Mouse (Mus musculus): ENCODE measurements around the gene Emx1. TPM values are rescaled to one million over a fixed set of nuclear protein-coding genes. Genes with fewer than 3 reads are reported as not detected.

Emx1 gene
- total and polyA plus RNA-seq, 3 experiments, result not detected

DNA sequence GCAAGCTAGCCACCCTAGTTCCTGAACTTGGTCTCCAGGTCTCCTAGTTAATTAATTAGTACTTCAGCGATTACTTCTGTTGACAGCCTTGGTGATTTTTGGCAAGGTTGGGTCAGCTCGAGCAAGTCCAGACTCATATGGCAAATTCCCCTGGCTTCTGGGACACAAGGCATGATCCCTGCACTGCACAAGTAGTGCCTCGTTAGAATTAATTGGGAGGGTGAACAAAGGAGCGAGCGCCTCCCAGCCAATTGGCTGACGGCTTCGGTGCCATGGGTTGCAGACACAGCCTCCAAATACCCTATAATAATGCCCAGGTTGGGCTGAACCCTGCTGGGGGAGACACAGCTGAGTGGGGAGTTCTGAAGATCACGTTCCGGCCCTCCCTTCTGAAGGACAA lies 39.3 kb downstream of the Emx1 start:
- Histone ChIP-seq H3K4me1 (ENCODE audit: control insufficient read depth in 1 of 2, insufficient read depth in 2 of 2) (peaks cover 0 to 20% of the 10 kb centered on the region in 2 experiments; a peak in 2 of 4 replicates), H3K79me2 (replicated peaks; ENCODE audit: control insufficient read depth, extremely low read depth, insufficient read depth, poor library complexity, severe bottlenecking) (no peaks in the 10 kb centered on the region), H3K36me3 (replicated peaks in 1 of 2; ENCODE audit: control insufficient read depth in 1 of 2, insufficient read depth in 1 of 2, low read length in 1 of 2) (no peaks in the 10 kb centered on the region), H3K9ac (ENCODE audit: insufficient read depth, low read depth) (no peak overlapping the region), H3K4me3 (replicated peaks in 1 of 3; ENCODE audit: low read depth in 2 of 3, low read length in 2 of 3, poor library complexity in 1 of 3) (no peak overlapping the region), H3K27me3 (replicated peaks) (peaks cover 11% of the 10 kb centered on the region), H3K27ac (ENCODE audit: insufficient read depth, low read depth) (no peak overlapping the region), H3K9me3 (replicated peaks; ENCODE audit: low read length) (no peaks in the 10 kb centered on the region), H3K4me2 (ENCODE audit: insufficient read depth, low read depth, poor library complexity, severe bottlenecking) (no peak overlapping the region)
- TF ChIP-seq ELF1 (IDR thresholded peaks at IDR 0.05; ENCODE audit: low read depth, low read length) (no peak), CHD2 (IDR thresholded peaks at IDR 0.05; ENCODE audit: low read length) (no peak), IRF4 (IDR thresholded peaks at IDR 0.05; ENCODE audit: low read depth, low read length) (no peak)
- in situ Hi-C loops (cut with MboI; ENCODE audit: low pct_ligation_motif_present, low pct_unique_long_range_greater_than_20kb, low sequenced_read_pairs), result no loop called here
- dilution Hi-C loops (cut with MboI; ENCODE audit: extremely low pct_ligation_motif_present, extremely low pct_unique_long_range_greater_than_20kb, low sequenced_read_pairs), result no loop called here
- DNase-seq (ENCODE audit: extremely low read depth), result no peak

DNA sequence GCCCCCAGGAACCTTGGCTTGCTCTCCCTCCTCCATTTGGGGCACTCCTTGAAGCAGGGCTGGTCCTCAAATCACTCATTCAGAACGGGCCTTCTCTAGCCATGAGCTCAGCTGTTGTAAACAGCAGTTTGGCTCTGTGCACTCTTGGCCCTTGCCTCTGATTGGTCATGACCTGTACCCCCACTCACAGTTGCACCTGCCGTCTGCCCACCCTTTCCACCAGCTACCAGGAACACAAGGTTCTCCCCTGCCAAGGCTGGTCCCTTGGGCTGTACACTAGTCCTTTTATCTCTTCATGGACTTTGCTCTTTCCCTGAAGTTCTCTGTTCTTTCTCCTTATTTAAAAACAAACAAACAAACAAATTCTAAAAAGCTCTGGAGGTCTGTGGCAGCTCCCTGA lies 40.3 kb downstream of the Emx1 start:
- H3K27ac ChIP-seq (ENCODE audit: insufficient read depth, low read depth), result no peak overlapping the region
- no peak overlapping the region for H3K4me3 ChIP-seq (replicated peaks in 1 of 3; ENCODE audit: low read depth in 2 of 3, low read length in 2 of 3, poor library complexity in 1 of 3)
- peaks cover 0 to 20% of the 10 kb centered on the region in 2 experiments; a peak in 2 of 4 replicates for H3K4me1 ChIP-seq (ENCODE audit: control insufficient read depth in 1 of 2, insufficient read depth in 2 of 2)
- peaks cover 13% of the 10 kb centered on the region for H3K27me3 ChIP-seq (replicated peaks)
- dilution Hi-C loops (cut with MboI; ENCODE audit: extremely low pct_ligation_motif_present, extremely low pct_unique_long_range_greater_than_20kb, low sequenced_read_pairs), result no loop called here
- no peaks in the 10 kb centered on the region for H3K36me3 ChIP-seq (replicated peaks in 1 of 2; ENCODE audit: control insufficient read depth in 1 of 2, insufficient read depth in 1 of 2, low read length in 1 of 2)
- in situ Hi-C loops (cut with MboI; ENCODE audit: low pct_ligation_motif_present, low pct_unique_long_range_greater_than_20kb, low sequenced_read_pairs), result no loop called here
- no peaks in the 10 kb centered on the region for H3K79me2 ChIP-seq (replicated peaks; ENCODE audit: control insufficient read depth, extremely low read depth, insufficient read depth, poor library complexity, severe bottlenecking)
- no peak overlapping the region for H3K9ac ChIP-seq (ENCODE audit: insufficient read depth, low read depth)
- no peak overlapping the region for H3K4me2 ChIP-seq (ENCODE audit: insufficient read depth, low read depth, poor library complexity, severe bottlenecking)
- no peak for DNase-seq (ENCODE audit: extremely low read depth)
- H3K9me3 ChIP-seq (replicated peaks; ENCODE audit: low read length), result no peaks in the 10 kb centered on the region
- TF ChIP-seq POLR2A (IDR thresholded peaks at IDR 0.05; ENCODE audit: low read depth, low read length), result no peak

DNA sequence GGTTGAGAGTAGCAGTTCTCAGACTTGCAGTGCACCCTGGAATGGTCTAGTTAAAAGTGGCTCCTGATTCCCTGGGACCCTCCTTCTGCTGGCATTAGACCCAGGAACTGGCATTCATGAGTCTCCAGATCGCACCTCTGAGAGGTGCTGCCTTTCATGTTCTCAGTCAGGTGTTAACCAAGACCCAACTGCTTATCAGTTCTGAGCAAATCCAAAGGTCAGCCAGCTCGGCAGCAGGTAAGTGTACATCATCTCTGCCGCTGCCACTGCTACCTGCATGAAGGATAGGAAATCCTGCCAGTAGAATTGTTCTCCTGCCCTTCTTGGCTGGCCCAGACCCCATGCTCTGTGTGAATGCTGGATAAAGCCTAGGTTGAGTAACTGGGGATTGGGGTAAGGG lies 43.5 kb downstream of the Emx1 start:
- no peak overlapping the region for H3K4me2 ChIP-seq (ENCODE audit: insufficient read depth, low read depth, poor library complexity, severe bottlenecking)
- DNase-seq (ENCODE audit: extremely low read depth), result no peak
- H3K27ac ChIP-seq (ENCODE audit: insufficient read depth, low read depth), result no peak overlapping the region
- dilution Hi-C loops (cut with MboI; ENCODE audit: extremely low pct_ligation_motif_present, extremely low pct_unique_long_range_greater_than_20kb, low sequenced_read_pairs) (no loop called here), in situ Hi-C loops (cut with MboI; ENCODE audit: low pct_ligation_motif_present, low pct_unique_long_range_greater_than_20kb, low sequenced_read_pairs) (loop anchor here (10.0 kb wide), 1 partner anchor 86 kb away; no protein-coding TSS in a partner anchor)
- no peaks in the 10 kb centered on the region for H3K36me3 ChIP-seq (replicated peaks in 1 of 2; ENCODE audit: control insufficient read depth in 1 of 2, insufficient read depth in 1 of 2, low read length in 1 of 2)
- H3K9me3 ChIP-seq (replicated peaks; ENCODE audit: low read length), result no peaks in the 10 kb centered on the region
- no peak overlapping the region for H3K4me3 ChIP-seq (replicated peaks in 1 of 3; ENCODE audit: low read depth in 2 of 3, low read length in 2 of 3, poor library complexity in 1 of 3)
- H3K9ac ChIP-seq (ENCODE audit: insufficient read depth, low read depth), result no peak overlapping the region
- no peaks in the 10 kb centered on the region for H3K4me1 ChIP-seq (ENCODE audit: control insufficient read depth in 1 of 2, insufficient read depth in 2 of 2)
- H3K27me3 ChIP-seq (replicated peaks), result peaks cover 16% of the 10 kb centered on the region
- no peak for TF ChIP-seq USF1 (IDR thresholded peaks at IDR 0.05; ENCODE audit: low read depth, low read length)
- TF ChIP-seq CHD2 (IDR thresholded peaks at IDR 0.05; ENCODE audit: low read length), result no peak
- no peak for TF ChIP-seq EP300 (IDR thresholded peaks at IDR 0.05; ENCODE audit: low read length)
- no peak for TF ChIP-seq ZMIZ1 (IDR thresholded peaks at IDR 0.05; ENCODE audit: low read depth, low read length)
- no peak for TF ChIP-seq BHLHE40 (IDR thresholded peaks at IDR 0.05; ENCODE audit: low read depth, low read length)
- TF ChIP-seq USF2 (conservative IDR thresholded peaks at IDR 0.05; ENCODE audit: low read depth, low read length), result no peak
- no peak for TF ChIP-seq MAX (IDR thresholded peaks at IDR 0.05; ENCODE audit: low read length)
- no peak for TF ChIP-seq NELFE (IDR thresholded peaks at IDR 0.05; ENCODE audit: low read depth, low read length)
- TF ChIP-seq E2F4 (IDR thresholded peaks at IDR 0.05; ENCODE audit: insufficient replicate concordance, low read depth, low read length), result no peak
- no peak for TF ChIP-seq MEF2A (IDR thresholded peaks at IDR 0.05; ENCODE audit: borderline replicate concordance, low read depth, low read length)
- TF ChIP-seq ZKSCAN1 (IDR thresholded peaks at IDR 0.05; ENCODE audit: borderline replicate concordance, low read depth, low read length), result no peak
- no peak for TF ChIP-seq SMC3 (IDR thresholded peaks at IDR 0.05; ENCODE audit: low read depth, low read length)
- no peaks in the 10 kb centered on the region for H3K79me2 ChIP-seq (replicated peaks; ENCODE audit: control insufficient read depth, extremely low read depth, insufficient read depth, poor library complexity, severe bottlenecking)
